Mouse (Mus musculus): ENCODE data around the gene Gm38431. TPM values are rescaled to one million over a fixed set of nuclear protein-coding genes. Genes with fewer than 3 reads are reported as not detected.

Gm38431 gene
- polyA plus RNA-seq, 1 experiment from 2014 or later = 2.8 TPM

DNA sequence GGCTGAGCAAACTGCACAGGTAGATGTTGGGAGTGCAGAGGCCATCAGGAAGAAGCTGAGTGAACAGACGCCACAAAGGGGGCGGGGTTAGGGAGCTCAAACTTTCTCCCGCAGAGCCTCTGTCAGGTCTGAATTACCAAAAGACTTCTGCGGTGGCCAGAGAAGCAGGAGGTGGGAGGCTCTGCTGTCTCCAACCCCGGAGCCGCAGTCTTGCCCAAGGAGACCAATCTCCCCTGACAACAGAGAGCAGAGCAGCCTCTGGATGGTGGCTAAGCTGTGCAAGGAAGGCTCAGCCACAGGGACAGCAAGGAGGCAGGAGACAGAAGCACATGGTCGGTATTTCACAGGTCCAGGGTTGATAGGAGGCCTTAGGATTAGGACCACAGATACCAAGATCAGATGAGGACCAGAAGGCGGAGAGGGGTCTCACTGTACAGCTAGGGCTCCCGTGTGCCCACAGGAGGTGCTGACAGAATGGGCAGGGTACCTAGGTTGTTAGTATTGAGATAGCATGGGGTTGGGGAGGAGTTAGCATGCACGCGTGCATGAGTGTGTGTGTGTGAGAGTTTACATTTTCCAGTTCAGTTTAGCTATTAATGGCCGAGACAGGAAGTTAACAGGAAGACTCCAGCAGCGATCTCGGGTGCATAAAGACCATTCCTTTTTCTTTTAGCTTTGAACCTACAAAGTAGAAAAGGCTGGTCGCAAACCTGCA lies 8.8 kb upstream of the Gm38431 start:
- Histone ChIP-seq H3K36me3 (no peaks in the 10 kb centered on the region), H3K27me3 (replicated peaks) (no peaks in the 10 kb centered on the region), H3K27ac (no peak overlapping the region), H3K4me2 (replicated peaks) (no peak overlapping the region), H3K9me3 (no peaks in the 10 kb centered on the region), H3K4me1 (no peaks in the 10 kb centered on the region), H3K4me3 (no peak overlapping the region), H3K9ac (no peak overlapping the region)
- 53% methylated on average over 15 of the region's 15 CpGs for WGBS
- no peak for ATAC-seq (ENCODE audit: low FRiP score, low read depth)

DNA sequence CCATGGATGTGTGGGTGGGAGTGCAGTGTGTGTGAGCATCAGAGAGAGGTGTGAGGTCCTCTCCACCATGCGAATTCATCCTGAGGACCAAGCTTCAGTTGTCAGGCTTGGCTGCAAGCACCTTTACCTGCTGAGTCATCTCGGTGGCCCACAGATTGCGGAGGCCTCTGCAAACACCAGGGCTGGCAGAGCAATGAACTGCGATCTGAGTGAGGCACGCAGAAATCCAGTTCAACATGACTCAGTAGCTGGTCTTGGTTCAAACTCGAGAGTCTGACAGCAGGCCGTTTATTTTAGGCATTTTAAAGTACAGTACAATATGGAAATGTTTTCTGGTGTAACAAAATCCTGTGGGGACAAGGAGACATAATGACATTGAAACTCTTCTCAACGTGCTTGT lies 6.0 kb upstream of the Gm38431 start:
- Histone ChIP-seq H3K4me3 (no peak overlapping the region), H3K27me3 (replicated peaks) (no peaks in the 10 kb centered on the region), H3K4me2 (replicated peaks) (no peak overlapping the region), H3K4me1 (no peaks in the 10 kb centered on the region), H3K9me3 (no peaks in the 10 kb centered on the region), H3K36me3 (no peaks in the 10 kb centered on the region; the same call in 1 of the 2 replicates), H3K27ac (no peak overlapping the region), H3K9ac (no peak overlapping the region)
- no peak for ATAC-seq (ENCODE audit: low FRiP score, low read depth)
- 89% methylated on average over 8 of the region's 8 CpGs for WGBS

DNA sequence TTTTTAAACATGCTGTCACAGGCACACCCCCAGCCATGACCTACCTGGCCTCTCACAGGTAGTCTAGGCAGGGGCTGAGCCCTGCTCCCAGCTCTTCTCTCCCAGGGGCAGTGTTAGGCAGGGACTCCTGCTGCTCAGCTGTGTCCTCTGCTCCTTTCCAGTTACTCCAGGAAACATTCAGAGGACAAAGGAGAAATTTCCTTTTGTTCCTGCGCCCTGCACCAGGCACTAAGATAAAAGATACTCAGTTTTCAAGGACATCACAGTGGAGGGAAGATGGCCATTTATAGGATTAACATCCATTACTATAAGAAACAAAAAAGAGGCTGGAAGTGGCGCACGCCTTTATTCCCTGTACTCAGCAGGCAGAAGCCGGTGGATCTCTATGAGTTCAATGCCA lies 4.2 kb upstream of the Gm38431 start:
- no peaks in the 10 kb centered on the region for H3K9me3 ChIP-seq
- H3K4me3 ChIP-seq = no peak overlapping the region
- H3K27me3 ChIP-seq (replicated peaks) = no peaks in the 10 kb centered on the region
- H3K36me3 ChIP-seq = no peaks in the 10 kb centered on the region; the same call in 1 of the 2 replicates
- 89% methylated on average over 4 of the region's 4 CpGs for WGBS
- peaks cover 2% of the 10 kb centered on the region for H3K4me1 ChIP-seq
- ATAC-seq (ENCODE audit: low FRiP score, low read depth) = no peak
- no peak overlapping the region for H3K4me2 ChIP-seq (replicated peaks)
- H3K9ac ChIP-seq = no peak overlapping the region
- H3K27ac ChIP-seq = no peak overlapping the region

DNA sequence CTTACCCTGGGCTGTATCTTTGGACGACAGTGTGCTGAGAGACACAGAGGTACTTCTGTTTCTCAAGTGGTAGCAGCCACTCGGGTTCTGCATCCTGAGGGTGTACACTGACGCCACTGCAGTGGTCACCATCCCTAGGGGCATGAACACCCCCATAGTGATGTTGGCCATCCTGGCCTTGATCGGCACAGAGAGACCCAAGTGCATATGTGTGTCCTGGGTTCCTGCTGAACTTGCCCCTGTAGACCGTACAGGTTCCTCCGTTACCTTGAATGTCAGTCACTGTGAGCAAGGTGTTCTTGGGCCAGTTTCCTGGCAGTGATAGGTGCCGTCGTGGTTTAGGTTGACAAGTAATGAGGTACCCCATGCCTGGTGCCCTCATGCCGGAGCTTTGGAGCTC lies 1.6 kb upstream of the Gm38431 start:
- no peak for ATAC-seq (ENCODE audit: low FRiP score, low read depth)
- 95% methylated on average over 9 of the region's 9 CpGs for WGBS
- peaks cover 18% of the 10 kb centered on the region for H3K36me3 ChIP-seq

DNA sequence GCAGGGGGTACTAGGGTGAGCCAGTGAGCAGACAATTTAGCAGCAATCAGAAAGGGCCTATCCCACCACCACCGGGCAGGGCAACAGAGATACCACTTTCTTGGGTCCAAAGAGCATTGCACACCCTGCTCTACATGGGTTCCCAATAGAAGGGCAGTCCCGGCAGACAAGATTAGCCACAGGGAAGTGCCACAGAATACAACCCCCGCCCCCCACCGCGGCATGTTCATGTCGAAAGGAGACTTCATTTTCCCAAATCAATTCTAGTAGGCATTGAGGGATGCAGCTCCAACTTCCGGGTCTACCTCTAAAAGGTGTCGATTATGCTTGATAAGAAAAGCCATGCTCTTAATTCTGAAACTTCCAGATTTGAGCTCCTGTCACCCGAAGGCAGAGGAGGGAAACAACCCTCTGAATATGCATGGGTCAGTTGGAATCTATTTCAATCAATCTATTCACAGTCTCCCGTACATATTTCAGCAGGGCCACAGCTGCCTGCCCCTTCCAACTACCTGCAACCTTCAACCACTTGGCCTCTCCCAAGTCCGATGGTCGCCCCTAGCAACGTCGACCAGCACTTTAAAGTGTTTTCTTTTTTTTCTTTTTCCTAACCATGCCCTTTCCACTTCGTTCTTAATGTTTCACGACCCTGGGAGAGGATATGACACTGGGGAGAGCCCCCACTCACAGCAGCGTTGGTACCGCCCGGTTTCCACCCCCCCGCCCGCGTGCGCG lies 658 bp downstream of the Gm38431 start:
- Histone ChIP-seq H3K4me2 (replicated peaks) (peak overlapping the region; percentile 90), H3K9ac (peak overlapping the region; percentile 65), H3K36me3 (peaks cover 41% of the 10 kb centered on the region), H3K27ac (peak overlapping the region; percentile 69), H3K27me3 (replicated peaks) (no peaks in the 10 kb centered on the region), H3K4me3 (peak overlapping the region; percentile 64), H3K9me3 (no peaks in the 10 kb centered on the region), H3K4me1 (peaks cover 12% of the 10 kb centered on the region)
- ATAC-seq (ENCODE audit: low FRiP score, low read depth) = peak; percentile 37
- WGBS = 5% methylated on average over 24 of the region's 24 CpGs

More for the DNA sequence above, 1.6 kb upstream of the Gm38431 start:
- H3K4me3 ChIP-seq = no peak overlapping the region
- no peak overlapping the region for H3K27ac ChIP-seq
- no peak overlapping the region for H3K4me2 ChIP-seq (replicated peaks)
- H3K9me3 ChIP-seq = no peaks in the 10 kb centered on the region
- peaks cover 12% of the 10 kb centered on the region for H3K4me1 ChIP-seq
- H3K27me3 ChIP-seq (replicated peaks) = no peaks in the 10 kb centered on the region
- no peak overlapping the region for H3K9ac ChIP-seq

DNA sequence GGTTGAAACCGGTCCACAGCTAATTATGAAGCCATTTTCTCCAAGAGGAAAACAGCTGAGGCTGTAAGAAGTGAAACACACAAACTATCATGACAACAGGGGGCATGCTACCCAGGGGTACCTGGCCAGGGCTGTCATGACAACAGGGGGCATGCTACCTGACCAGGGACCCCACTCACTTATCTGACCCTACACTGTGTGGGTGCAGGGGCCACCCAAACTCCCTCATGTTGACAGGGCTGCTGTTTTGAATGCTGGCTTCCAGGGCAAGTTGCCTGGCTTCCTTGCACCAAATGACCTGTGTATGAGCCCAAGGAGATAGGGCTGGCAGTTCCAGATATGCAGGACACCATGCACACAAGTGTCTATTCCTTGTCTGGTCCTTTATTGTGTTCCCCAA lies 1.3 kb downstream of the Gm38431 start:
- Histone ChIP-seq H3K4me3 (peak overlapping the region; percentile 64), H3K27me3 (replicated peaks) (no peaks in the 10 kb centered on the region), H3K36me3 (peaks cover 47% of the 10 kb centered on the region), H3K27ac (no peak overlapping the region), H3K4me2 (replicated peaks) (peak overlapping the region; percentile 90), H3K4me1 (peaks cover 12% of the 10 kb centered on the region), H3K9ac (peak overlapping the region; percentile 65), H3K9me3 (no peaks in the 10 kb centered on the region)
- 84% methylated on average over 1 of the region's 1 CpGs for WGBS
- no peak for ATAC-seq (ENCODE audit: low FRiP score, low read depth)

DNA sequence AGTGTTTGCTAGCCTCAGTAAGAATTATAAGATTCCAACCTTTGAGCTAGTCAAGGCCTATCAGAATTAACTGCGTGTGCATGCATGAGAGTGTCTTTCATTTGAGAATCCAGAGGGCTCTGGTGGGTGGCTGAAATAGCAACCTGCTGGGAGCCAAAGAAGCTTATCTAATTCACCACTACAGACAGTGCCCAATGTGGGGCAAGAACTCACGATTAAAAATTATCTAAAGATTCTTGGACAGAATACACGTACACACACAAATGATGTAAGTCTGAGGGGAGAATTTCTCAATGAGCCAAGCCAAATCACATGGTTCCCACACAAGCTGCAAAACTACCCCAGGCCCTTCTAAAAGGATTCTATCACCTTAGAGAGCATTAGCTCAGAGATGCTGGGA lies 8.5 kb downstream of the Gm38431 start:
- H3K9ac ChIP-seq = no peak overlapping the region
- 94% methylated on average over 3 of the region's 3 CpGs for WGBS
- ATAC-seq (ENCODE audit: low FRiP score, low read depth) = no peak
- H3K27me3 ChIP-seq (replicated peaks) = no peaks in the 10 kb centered on the region
- no peaks in the 10 kb centered on the region for H3K9me3 ChIP-seq
- no peak overlapping the region for H3K4me2 ChIP-seq (replicated peaks)
- H3K4me1 ChIP-seq = no peaks in the 10 kb centered on the region
- no peak overlapping the region for H3K4me3 ChIP-seq
- H3K36me3 ChIP-seq = peaks cover 89% of the 10 kb centered on the region
- no peak overlapping the region for H3K27ac ChIP-seq

DNA sequence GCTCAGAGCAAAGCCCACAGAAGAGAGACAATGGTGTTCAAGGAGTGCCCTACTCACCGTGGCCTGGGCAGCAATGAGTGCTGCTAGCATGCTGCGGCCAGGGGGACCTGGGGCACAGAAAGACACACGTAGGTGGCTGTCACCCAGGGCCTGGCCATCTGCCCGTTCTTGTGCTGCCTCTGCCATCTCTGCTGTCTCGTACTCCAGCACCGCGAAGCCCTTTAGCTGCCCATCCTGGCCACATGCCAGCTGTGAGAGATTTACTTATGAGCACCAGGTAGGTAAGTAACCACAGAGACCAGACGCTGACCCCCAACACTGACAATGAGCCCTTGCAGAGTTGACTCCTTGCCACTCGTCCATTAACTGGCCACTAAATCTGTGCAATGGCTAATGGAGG lies 10.7 kb downstream of the Gm38431 start:
- 89% methylated on average over 9 of the region's 9 CpGs for WGBS
- ATAC-seq (ENCODE audit: low FRiP score, low read depth) = no peak
- no peak overlapping the region for H3K4me3 ChIP-seq
- no peaks in the 10 kb centered on the region for H3K9me3 ChIP-seq
- H3K36me3 ChIP-seq = peaks cover 88% of the 10 kb centered on the region
- H3K27ac ChIP-seq = no peak overlapping the region
- no peak overlapping the region for H3K4me2 ChIP-seq (replicated peaks)
- H3K27me3 ChIP-seq (replicated peaks) = no peaks in the 10 kb centered on the region
- no peaks in the 10 kb centered on the region for H3K4me1 ChIP-seq
- H3K9ac ChIP-seq = no peak overlapping the region

DNA sequence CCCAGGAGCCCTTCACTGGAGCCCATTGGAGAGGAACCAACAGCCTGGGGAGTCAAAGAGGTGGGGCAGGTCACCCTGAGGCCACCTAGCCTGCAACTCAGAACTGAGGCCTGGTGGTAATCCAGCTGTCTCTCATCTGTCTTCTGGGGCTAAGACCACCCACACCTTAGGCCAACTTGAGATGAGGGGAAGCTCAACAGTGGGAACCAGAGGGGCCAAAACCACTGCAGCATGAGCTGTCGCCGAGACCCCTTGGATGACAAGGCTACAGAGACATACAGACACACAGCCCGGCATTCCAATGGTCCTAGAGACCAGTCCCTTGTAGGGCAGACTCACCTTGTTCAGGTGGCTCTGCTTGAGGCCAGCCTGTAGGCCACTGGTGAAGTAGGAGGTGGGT lies 16.2 kb downstream of the Gm38431 start:
- Histone ChIP-seq H3K4me3 (no peak overlapping the region), H3K36me3 (peaks cover 62% of the 10 kb centered on the region), H3K27me3 (replicated peaks) (no peaks in the 10 kb centered on the region), H3K27ac (no peak overlapping the region), H3K4me2 (replicated peaks) (no peak overlapping the region), H3K4me1 (peaks cover 13% of the 10 kb centered on the region), H3K9me3 (no peaks in the 10 kb centered on the region), H3K9ac (no peak overlapping the region)
- 91% methylated on average over 3 of the region's 3 CpGs for WGBS
- no peak for ATAC-seq (ENCODE audit: low FRiP score, low read depth)

DNA sequence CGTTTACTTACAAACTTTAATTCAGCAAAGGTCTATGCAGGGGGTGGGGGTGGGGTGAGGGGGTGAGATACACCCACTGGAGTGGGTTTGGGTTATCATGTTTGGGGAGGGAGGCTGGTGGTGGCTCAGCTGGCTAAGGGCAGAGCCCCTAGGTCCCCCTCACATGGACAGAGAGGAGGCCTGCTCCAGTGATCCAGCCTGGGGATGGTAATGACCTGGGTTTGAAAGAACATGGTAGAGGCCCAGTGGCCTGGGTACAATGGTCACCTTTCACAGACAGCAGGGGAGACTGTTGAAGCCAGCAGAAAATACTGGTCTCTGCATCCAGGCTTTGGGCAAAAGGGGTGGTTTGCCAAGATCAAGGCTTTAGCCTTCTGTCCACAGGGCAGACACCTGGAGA lies 17.6 kb downstream of the Gm38431 start:
- ATAC-seq (ENCODE audit: low FRiP score, low read depth) = no peak
- WGBS = 85% methylated on average over 1 of the region's 1 CpGs
- Histone ChIP-seq H3K4me3 (no peak overlapping the region), H3K27ac (no peak overlapping the region), H3K27me3 (replicated peaks) (no peaks in the 10 kb centered on the region), H3K36me3 (peaks cover 50% of the 10 kb centered on the region), H3K4me2 (replicated peaks) (no peak overlapping the region), H3K4me1 (peaks cover 13% of the 10 kb centered on the region), H3K9me3 (no peaks in the 10 kb centered on the region), H3K9ac (no peak overlapping the region)

DNA sequence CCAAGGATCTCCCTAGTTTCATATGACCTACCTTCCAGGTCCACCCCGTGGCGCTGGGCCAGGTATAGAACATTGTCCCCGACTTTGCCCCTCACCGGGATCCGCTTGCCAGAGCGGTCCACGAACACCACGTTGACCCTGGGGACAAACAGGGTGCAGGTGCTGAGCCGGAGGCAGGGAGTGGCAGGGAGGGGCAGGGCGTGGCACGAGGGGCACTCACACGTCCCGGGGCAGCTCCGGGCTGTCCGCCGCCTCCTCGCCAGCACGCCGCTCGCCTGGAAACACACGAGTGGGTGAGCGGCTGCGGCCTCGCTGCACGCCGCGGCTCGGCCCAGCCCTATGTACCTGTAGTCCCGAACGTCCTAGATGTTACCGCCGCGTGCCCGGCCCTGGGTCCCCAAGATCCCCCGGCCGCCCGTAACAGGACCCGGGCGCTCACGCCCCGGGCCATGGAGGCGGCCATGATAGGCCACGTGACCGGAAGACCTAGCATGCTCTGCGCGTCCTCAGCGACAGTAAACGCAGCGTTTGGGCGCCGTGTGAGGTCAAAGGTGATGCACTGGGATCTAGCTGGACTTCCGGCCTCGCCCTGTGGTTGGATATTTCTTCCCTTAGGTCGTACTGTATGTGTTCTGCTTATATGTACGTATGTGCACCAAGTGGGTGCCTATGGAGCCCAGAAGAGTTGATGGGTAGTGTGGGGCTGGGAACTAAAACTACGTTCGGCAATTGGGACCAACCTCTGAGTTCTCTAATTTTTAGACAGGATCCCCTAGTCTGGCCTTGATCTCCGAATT lies 18.6 kb downstream of the Gm38431 start, which contains the start of the genes Gm49373 and Fdx1l:
Gm49373 (minus strand) TSS at position 53 of the 797 bp plus-strand sequence.
Fdx1l (minus strand) TSS at position 571 of the 797 bp plus-strand sequence.
- Histone ChIP-seq H3K9me3 (no peaks in the 10 kb centered on the region), H3K4me1 (peaks cover 13% of the 10 kb centered on the region), H3K4me3 (peak within 1 kb of the TSS; percentile 80), H3K4me2 (replicated peaks) (peak within 1 kb of the TSS; percentile 83), H3K27me3 (replicated peaks) (no peaks in the 10 kb centered on the region), H3K27ac (0 out of 2 replicates have a peak within 1 kb of the TSS, but pooled peaks have one; percentile 10), H3K9ac (peak within 1 kb of the TSS; percentile 82), H3K36me3 (peaks cover 41% of the 10 kb centered on the region)
- WGBS = 3% methylated on average over 58 of the region's 58 CpGs
- peak; percentile 93 for ATAC-seq (ENCODE audit: low FRiP score, low read depth)

DNA sequence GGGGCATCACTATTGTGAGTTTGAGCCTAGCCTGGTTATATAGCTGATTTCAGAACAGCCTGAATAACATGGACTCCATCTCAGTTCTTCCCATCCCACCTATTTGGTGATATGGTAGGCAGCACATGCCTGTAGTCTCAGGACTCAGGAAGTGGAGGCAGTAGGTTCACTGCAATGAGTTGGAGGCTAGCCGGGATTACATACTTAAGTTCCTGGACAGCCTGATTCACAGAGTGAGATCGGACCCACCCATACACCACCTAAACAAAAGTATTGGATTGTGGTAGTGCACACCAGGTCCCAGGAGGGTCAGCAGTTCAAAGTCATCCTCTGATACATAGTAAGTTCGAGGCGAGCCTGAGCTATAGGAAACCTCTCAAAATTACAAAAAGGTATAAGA lies 19.2 kb downstream of the Gm38431 start:
- peaks cover 13% of the 10 kb centered on the region for H3K4me1 ChIP-seq
- H3K4me2 ChIP-seq (replicated peaks) = peak overlapping the region; percentile 83
- H3K27me3 ChIP-seq (replicated peaks) = no peaks in the 10 kb centered on the region
- H3K36me3 ChIP-seq = peaks cover 38% of the 10 kb centered on the region
- peak overlapping the region; percentile 80 for H3K4me3 ChIP-seq
- no peak overlapping the region for H3K27ac ChIP-seq
- ATAC-seq (ENCODE audit: low FRiP score, low read depth) = no peak
- WGBS = 20% methylated on average over 4 of the region's 4 CpGs
- H3K9ac ChIP-seq = peak overlapping the region; percentile 82
- no peaks in the 10 kb centered on the region for H3K9me3 ChIP-seq
